Mouse (Mus musculus) heart, adult 8-10 months (tissue): ENCODE results near the gene Tmod1. TPM values are rescaled to one million over a fixed set of nuclear protein-coding genes. Genes with fewer than 3 reads are reported as not detected.

ENCODE experiments used
- DNase-seq: peaks from one replicate; pipeline ENCODE4 v3.0.0; 2022; ENCODE audit warnings: low spot score
- total RNA-seq, 4 experiments: library from RNA; stranded (reverse); gene quantifications; 2 replicates each; pipeline ENCODE4 v1.2.4; 2022

Gene Tmod1
- total RNA-seq: 100 to 1,000 TPM; 233 to 302 (median 283) TPM

GRCm38 (mm10) chr4:46038892-46039751, at the start of gene Tmod1:
Gene Tmod1 (plus strand): TSS chr4:46038935.
- DNase-seq: peak; percentile 68

GRCm38 (mm10) chr4:45990427-45991135, 48.2 kb upstream of the Tmod1 start:
- DNase-seq: no peak

GRCm38 (mm10) chr4:45998536-45998935, 40.2 kb upstream of the Tmod1 start:
- no peak for DNase-seq

- peak; percentile 41 for DNase-seq
Measured at GRCm38 (mm10) chr4:46008142-46008793, 30.5 kb upstream of the Tmod1 start.

GRCm38 (mm10) chr4:46011698-46012097, 27.0 kb upstream of the Tmod1 start:
- no peak for DNase-seq

GRCm38 (mm10) chr4:46015605-46016004, 23.1 kb upstream of the Tmod1 start:
- no peak for DNase-seq

- DNase-seq: no peak
Measured at GRCm38 (mm10) chr4:46023021-46023481, 15.7 kb upstream of the Tmod1 start.

GRCm38 (mm10) chr4:46025893-46026292, 12.8 kb upstream of the Tmod1 start:
- no peak for DNase-seq

- no peak for DNase-seq
Measured at GRCm38 (mm10) chr4:46028224-46028623, 10.5 kb upstream of the Tmod1 start.

- no peak for DNase-seq
Measured at GRCm38 (mm10) chr4:46028781-46029180, 10.0 kb upstream of the Tmod1 start.

GRCm38 (mm10) chr4:46029552-46029951, 9.2 kb upstream of the Tmod1 start:
- DNase-seq: no peak

GRCm38 (mm10) chr4:46032448-46032847, 6.3 kb upstream of the Tmod1 start:
- no peak for DNase-seq

GRCm38 (mm10) chr4:46033197-46033596, 5.5 kb upstream of the Tmod1 start:
- DNase-seq: no peak

- no peak for DNase-seq
Measured at GRCm38 (mm10) chr4:46038591-46038891, 194 bp upstream of the Tmod1 start.

GRCm38 (mm10) chr4:46039899-46040298, 1.2 kb downstream of the Tmod1 start:
- DNase-seq: no peak

- DNase-seq: peak; percentile 55
Measured at GRCm38 (mm10) chr4:46040594-46041192, 2.0 kb downstream of the Tmod1 start.

GRCm38 (mm10) chr4:46041761-46042504, 3.2 kb downstream of the Tmod1 start:
- no peak for DNase-seq

GRCm38 (mm10) chr4:46042505-46042850, 3.7 kb downstream of the Tmod1 start:
- DNase-seq: no peak

- no peak for DNase-seq
Measured at GRCm38 (mm10) chr4:46043361-46043760, 4.6 kb downstream of the Tmod1 start.

- DNase-seq: no peak
Measured at GRCm38 (mm10) chr4:46047971-46048370, 9.2 kb downstream of the Tmod1 start.

GRCm38 (mm10) chr4:46048418-46048817, 9.7 kb downstream of the Tmod1 start:
- DNase-seq: no peak
